Mouse (Mus musculus) small intestine, adult 2 months (tissue): Measurements from ENCODE around the gene Slc7a1.

Source experiments
- CTCF ChIP-seq: fragments of 200-500 bp; IDR thresholded peaks from 2 replicates; pipeline ENCODE4 v1.5.1; 2012; ENCODE audit warnings: low read depth, mild to moderate bottlenecking, control low read depth, inconsistent platforms, low read length, moderate library complexity, mixed read lengths; ENCODE audit not compliant: insufficient replicate concordance, insufficient read length; ENCODE audit errors: extremely low read depth
- POLR2A ChIP-seq: fragments of 200-500 bp; IDR thresholded peaks from 2 replicates; pipeline ENCODE4 v1.6.1; 2012; ENCODE audit warnings: low read depth, mild to moderate bottlenecking, control low read depth, inconsistent platforms, low read length, moderate library complexity

GRCm38 (mm10) chr5:148371375-148371774, 28.3 kb downstream of the Slc7a1 start:
- TF ChIP-seq POLR2A (no peak), CTCF (no peak)
